Mouse (Mus musculus) bone marrow, adult 2 months (tissue): ENCODE results near the gene Tm4sf19.

Source experiments
- CTCF ChIP-seq: fragments of 200-500 bp; IDR thresholded peaks from 2 replicates; pipeline ENCODE4 v1.5.1; 2011; ENCODE audit warnings: low read length, control low read depth; ENCODE audit not compliant: control insufficient read depth, insufficient read depth
- POLR2A ChIP-seq: fragments of 200-500 bp; IDR thresholded peaks from 2 replicates; pipeline ENCODE4 v1.6.1; 2011; ENCODE audit warnings: low read depth, mild to moderate bottlenecking, control low read depth, low read length, borderline replicate concordance; ENCODE audit not compliant: control insufficient read depth

- no peak for TF ChIP-seq POLR2A
- TF ChIP-seq CTCF: no peak
These were observed 49.4 kb downstream of the Tm4sf19 start for GRCm38 (mm10) chr16:32449665-32450064.
